Mouse (Mus musculus) 3T3-L1 (cell line): ENCODE data around the gene Dmrtc2.

Experiments used
- DNase-seq: peaks from one replicate; pipeline ENCODE4 v3.0.0-alpha.2; 2015; ENCODE audit warnings: low read depth, low spot score

Gene Dmrtc2

DNA sequence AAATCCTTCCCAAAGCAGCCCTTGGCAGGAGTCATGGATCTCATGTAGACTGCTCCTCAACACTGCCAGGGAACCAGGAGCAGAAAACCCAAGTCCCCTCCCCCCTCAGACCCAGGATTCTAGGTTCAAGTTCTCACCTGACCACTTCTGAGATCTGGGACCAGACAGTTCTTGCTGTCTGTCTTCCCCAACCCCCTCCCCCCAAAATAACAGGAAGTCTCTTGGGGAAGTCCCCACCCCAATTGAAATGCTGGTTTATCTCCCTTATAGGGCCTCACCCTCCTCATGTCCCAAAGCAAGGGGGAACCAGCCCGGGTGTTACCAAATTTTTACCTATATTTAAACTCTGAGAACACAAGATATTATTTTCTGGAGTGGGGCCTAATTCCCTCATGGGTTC, 32.0 kb downstream of the Dmrtc2 start:
- no peak for DNase-seq

DNA sequence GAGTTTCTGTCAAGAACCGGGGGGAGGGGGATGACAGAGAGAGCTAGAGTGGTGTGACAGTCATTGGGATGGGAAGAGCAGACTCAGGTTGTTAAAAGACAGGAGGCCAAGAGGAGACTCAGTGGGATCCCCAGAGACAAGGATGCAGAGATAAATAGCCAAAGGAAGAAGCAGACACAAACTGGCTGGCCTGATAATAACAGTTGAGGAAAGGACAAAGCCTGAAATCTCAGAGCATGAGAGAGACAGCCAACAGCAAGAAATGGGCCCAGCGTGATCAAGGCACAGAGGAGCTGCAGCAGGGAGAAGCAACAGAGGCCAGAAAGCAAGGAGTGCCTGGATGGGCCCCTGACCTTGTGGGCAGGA, 32.4 kb downstream of the Dmrtc2 start:
- DNase-seq = no peak

DNA sequence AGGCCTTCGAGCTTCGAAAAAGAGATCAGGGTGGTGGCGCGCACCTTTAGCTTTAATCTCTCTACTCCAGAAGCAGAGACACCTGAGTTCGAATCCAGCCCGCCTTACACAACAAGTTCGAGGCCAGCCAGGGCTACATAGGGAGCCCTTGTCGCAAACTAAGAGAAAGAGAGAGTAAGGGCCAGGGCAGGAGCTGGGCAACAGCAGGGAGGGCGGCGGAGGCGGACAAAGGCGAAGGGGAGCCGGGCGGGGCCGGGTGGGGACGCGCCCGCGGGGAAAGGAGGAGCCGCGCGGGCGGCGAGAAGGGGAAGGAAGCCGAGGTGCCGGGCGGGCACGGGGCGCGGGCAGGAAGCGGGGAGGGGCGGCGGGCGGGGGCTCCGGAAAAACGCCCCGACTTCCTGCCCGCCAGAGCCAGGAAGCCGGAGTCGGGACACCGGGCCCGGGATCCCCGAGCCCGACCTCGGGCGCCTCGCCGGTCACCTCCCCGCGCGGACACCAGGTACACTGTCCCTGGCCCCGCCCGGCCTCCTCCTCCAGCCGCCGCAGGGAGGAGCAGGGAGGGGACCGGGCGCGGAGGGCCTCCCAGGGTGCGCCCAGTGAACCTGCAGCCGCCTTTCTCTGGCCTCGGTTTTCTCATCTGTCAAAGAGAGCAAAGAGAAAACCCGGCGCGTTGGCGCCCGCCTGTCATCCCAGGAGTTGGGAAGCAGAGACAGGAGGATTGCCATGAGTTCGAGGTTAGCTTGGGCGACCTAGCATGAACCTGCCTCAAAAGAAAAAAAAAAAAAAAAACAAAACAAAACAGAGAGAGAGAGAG, 33.0 kb downstream of the Dmrtc2 start, which contains the start of gene Arhgef1:
Arhgef1 (plus strand) TSS at position 283 of the 814 bp plus-strand sequence.
- DNase-seq = no peak

DNA sequence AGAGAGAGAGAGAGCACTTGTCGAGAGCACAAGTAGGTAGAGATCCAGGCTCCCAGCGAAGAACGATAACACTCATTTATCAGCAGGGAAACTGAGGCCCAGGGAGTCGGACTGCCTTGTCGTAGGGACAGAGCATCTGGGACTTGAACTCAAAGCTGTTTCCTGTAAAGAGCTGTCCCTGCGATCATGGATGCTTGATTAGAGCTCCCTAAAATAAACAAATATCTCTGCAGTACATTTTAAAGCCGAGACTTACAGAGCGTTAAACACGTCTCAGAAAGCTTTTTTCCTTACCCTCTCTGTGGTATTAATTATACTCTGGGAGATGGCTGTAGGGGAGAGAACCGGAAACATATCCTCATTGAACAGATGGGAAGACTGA, 33.6 kb downstream of the Dmrtc2 start:
- peak; percentile 28 for DNase-seq

DNA sequence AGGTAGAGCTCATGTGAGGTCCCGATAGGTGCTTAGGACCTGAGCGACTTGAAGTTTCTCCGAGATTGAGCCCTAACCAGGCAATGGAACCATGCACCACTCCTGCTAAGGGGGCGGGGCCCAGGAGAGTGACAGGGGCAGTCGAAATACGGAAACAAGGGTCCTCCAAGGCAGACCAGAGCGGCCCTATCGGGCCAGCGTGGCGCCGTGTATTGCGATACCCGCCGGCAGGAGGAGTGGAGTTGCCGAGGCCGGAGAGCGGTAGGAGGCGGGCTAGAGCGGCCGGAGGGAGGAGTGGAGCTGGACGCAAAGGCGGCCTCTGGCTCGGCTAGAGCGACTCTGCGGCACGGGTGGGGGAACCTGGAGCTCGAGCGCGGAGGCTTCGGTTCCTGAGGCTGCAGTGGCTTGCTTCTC, 34.2 kb downstream of the Dmrtc2 start:
- DNase-seq = peak; percentile 96

DNA sequence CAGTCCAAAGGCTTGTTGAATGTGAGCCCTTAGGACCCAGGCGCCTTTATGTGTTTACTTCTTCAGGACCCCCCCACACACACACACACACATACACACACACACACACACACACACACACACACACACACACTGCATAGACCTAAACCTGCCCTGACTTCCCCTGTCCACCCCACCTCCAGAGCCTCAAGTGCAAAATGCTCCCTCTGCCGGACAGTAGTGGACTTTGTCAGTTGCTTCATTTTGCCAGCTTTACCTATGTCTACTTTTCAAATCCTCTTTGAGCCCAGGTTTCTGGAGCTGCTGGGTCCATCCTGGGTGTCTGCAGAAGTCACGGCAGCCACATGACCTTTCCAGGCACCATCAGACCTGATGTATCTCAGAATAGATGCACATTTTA, 35.1 kb downstream of the Dmrtc2 start:
- peak; percentile 83 for DNase-seq

DNA sequence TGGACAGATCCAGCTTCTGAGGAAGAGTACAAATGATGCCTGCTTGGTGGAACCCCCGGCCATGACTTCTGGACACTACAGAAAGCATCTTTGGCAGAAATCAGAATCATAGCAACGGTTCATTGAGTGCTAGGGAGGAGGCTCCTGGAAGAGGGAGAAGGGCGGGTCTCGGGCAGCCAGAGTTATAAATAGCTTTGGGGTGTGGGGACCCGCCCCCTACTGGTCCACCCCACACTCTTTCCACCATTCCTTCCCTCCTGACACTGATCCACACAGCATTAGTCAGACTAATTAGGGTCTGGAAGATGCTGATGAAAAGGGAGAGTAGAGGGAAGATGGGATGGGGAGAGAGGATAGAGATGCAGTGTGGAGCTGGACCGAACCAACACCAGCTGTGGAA, 36.7 kb downstream of the Dmrtc2 start:
- DNase-seq = no peak

DNA sequence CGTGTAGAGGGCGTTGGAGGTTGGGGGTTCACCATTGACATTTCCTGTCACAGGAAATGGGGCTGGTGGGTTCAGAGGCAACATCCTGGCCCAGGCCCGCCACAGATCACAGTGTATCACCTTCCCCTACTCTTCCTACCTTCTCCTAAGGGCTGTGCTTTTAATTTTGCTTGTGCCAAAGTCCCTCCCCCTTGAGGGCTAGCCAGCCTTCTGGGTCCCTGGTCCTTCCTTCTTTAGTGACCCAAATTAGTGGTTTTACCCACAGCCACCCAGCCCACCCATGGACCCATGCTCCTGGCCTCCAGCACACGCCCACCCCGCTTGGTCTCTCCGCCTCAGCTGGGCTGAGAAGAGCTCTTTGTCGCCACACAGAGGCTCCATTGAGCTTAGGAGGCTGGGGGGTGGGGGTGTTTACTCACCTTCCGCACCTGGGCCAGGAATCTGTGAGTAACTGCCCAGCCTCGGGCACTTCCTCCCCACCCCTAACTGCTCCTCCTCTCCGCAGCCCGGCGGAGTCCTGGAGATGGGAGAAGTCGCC, 37.4 kb downstream of the Dmrtc2 start:
- DNase-seq = no peak

DNA sequence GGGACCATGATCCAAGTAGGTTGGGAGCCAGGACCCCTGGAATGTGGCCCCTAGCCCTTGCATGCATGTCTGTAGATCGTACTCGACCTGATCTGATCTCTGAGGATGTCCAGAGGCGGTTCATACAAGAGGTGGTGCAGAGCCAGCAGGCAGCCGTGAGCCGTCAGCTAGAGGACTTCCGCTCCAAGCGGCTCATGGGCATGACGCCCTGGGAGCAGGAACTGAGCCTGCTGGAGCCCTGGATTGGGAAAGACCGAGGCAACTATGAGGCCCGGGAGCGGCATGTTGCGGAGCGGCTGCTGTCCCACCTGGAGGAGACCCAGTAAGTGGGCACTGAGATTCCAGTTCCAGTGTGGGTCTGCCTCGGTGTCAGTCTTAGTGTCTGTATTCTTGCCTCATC, 42.6 kb downstream of the Dmrtc2 start:
- DNase-seq = no peak

DNA sequence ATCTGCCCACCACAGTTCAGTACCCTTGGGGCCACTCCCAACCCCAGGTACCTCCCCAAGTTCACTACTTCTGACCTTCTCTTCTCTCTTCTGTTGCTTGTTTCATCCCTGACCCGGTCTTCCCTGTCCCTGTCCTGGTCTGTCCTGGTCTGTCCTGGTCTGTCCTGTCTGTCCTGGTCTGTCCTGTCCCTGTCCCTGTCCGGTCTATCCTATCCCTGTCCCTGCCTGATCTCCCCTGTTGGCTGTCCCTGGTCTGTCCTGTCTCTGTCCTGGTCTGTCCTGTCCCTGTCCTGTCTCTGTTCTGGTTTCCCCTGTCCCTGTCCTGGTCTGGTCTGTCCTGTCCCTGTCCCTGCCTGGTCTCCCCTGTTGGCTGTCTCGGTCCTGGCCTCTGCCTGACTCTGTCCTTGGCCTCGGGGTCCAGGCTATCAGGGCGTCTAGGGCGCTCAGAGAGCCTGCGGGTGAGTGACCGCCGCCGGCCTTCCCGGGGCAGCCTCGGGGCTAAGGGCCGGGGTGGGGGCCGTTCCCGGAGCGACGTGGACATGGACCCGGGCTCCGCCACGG, 49.0 kb downstream of the Dmrtc2 start:
- DNase-seq = no peak

DNA sequence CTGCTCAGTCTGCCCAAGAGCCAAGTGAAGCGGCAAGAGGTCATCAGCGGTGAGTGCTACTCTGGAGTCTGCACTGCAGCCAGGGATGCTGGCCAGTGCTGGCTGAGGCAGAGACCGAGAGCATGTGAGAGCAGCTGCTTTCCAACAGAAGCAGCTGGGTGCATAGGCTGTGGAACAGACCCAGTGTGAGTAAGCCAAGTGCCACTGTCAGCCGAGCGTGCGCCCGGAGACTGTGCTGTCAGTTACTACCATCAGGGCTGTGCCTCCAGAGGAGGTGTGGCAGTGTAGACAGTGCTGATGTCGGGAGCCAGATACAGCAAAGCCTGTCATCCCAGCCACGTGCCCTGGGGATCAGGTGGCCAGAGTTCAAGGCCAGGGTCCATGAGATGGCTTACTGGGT, 49.9 kb downstream of the Dmrtc2 start:
- DNase-seq = no peak
